13 mouse cellular contexts compared by ENCODE assay signal in the genomic region with DNA sequence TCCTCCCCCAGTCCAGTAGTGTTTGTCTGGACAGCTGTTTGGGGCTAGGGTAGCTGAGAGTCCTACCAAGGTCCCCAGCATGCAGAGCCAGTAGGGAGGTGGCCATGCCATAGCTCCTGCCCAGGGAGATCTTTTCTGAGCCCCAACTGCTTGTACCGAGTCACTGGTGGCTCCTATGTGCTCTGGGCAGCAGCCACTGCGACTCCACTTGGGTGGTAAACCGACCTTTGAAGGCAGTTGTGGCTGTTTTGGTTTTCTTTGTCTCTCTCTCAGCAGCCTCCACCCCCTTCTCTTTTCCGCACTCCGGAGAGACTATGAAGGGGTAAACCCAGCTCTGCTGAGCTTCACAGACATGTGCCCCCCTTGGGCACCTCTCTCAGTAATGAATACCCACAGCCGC. TPM values are rescaled to one million over a fixed set of nuclear protein-coding genes. Genes with fewer than 3 reads are reported as not detected.
A peak's percentile ranks its signal among the peaks of the same experiment; 100 is the strongest.
DNase-seq lines count a peak whose midpoint lies in the region; ATAC-seq lines count a peak whose summit lies in the region.
"Had no signal": no experiment of that assay in that cellular context is flagged by ENCODE, and none has a peak within 500 bp of the region (broad histone marks: within the 10 kb centered on the region; RNA-seq: fewer than 3 reads in every experiment).

A gene (minus strand): TSS at position 229 of the 400 bp plus-strand sequence.

- no peak within 1 kb of the TSS for H3K9ac ChIP-seq in hindbrain, embryonic 14.5 days
- H3K9ac ChIP-seq: midbrain, embryonic 12.5 days had no signal

- DNase-seq in hindbrain, embryonic 10.5 days (ENCODE audit: low spot score), result no peak
- no peak for DNase-seq in hindbrain, embryonic 14.5 days (ENCODE audit: low spot score)
- peak; percentile 57 to 60 for DNase-seq in CD8-positive naive resting alpha-beta T cell, adult 2 months (ENCODE audit: low read depth in 2 of 2, low spot score in 2 of 2)
- DNase-seq in induced T-regulatory cell, adult 2 months (ENCODE audit: low read depth), result peak; percentile 82
- DNase-seq in thymus, postnatal 0 days (ENCODE audit: low spot score), result peak; percentile 83
- DNase-seq in lung, postnatal 14 days, result no peak
- DNase-seq: cerebellum, adult 18-20 months; heart, postnatal 4 days; kidney, adult 2 months; right cerebral cortex, postnatal 14 days had no signal

- peaks cover 31% of the 10 kb centered on the region for H3K4me1 ChIP-seq in hindbrain, embryonic 10.5 days (replicated peaks)
- peaks cover 4% of the 10 kb centered on the region; the same call in 1 of the 2 replicates for H3K4me1 ChIP-seq in hindbrain, embryonic 14.5 days (replicated peaks; ENCODE audit: control insufficient read depth, insufficient read depth, low read length)

- peak within 1 kb of the TSS; percentile 41; the same call in 1 of the 2 replicates for H3K27ac ChIP-seq in hindbrain, embryonic 10.5 days
- H3K27ac ChIP-seq in hindbrain, embryonic 14.5 days, result no peak within 1 kb of the TSS
- H3K27ac ChIP-seq: layer of hippocampus, adult 2 months; midbrain, embryonic 12.5 days had no signal

- no peaks in the 10 kb centered on the region for H3K27me3 ChIP-seq in hindbrain, embryonic 10.5 days (ENCODE audit: insufficient read depth, poor library complexity, severe bottlenecking)
- no peaks in the 10 kb centered on the region for H3K27me3 ChIP-seq in hindbrain, embryonic 14.5 days (ENCODE audit: control insufficient read depth, insufficient read depth, low read length)
- H3K27me3 ChIP-seq: midbrain, embryonic 12.5 days had no signal

- H3K36me3 ChIP-seq in hindbrain, embryonic 10.5 days, result no peaks in the 10 kb centered on the region
- H3K36me3 ChIP-seq in hindbrain, embryonic 14.5 days (replicated peaks; ENCODE audit: control insufficient read depth, insufficient read depth), result no peaks in the 10 kb centered on the region
- H3K36me3 ChIP-seq: midbrain, embryonic 12.5 days had no signal

- no peak for ATAC-seq in hindbrain, embryonic 14.5 days (ENCODE audit: low FRiP score)
- ATAC-seq in cerebellum, adult (ENCODE audit: insufficient number of reproducible peaks, low FRiP score, low TSS enrichment), result no peak

- H3K4me2 ChIP-seq in hindbrain, embryonic 14.5 days (replicated peaks), result no peak within 1 kb of the TSS
- H3K4me2 ChIP-seq: midbrain, embryonic 12.5 days had no signal

- H3K4me3 ChIP-seq in hindbrain, embryonic 10.5 days, result no peak within 1 kb of the TSS
- no peak within 1 kb of the TSS for H3K4me3 ChIP-seq in hindbrain, embryonic 14.5 days (replicated peaks; ENCODE audit: low read length)
- H3K4me3 ChIP-seq: layer of hippocampus, adult 2 months; midbrain, embryonic 12.5 days had no signal

- WGBS in hindbrain, embryonic 10.5 days, result 32% methylated on average over 6 of the region's 6 CpGs
- WGBS in hindbrain, embryonic 14.5 days, result 11% methylated on average over 6 of the region's 6 CpGs

- no peaks in the 10 kb centered on the region for H3K9me3 ChIP-seq in hindbrain, embryonic 10.5 days
- H3K9me3 ChIP-seq in hindbrain, embryonic 14.5 days (ENCODE audit: control insufficient read depth, low read length), result no peaks in the 10 kb centered on the region
- H3K9me3 ChIP-seq: midbrain, embryonic 12.5 days had no signal

RNA-seq across cellular contexts. Expression of the gene that starts here (rescaled TPM):
- polyA plus RNA-seq in hindbrain, embryonic 10.5 days (2016; fragmentation: Nextera tagmentation; extraction: Ambion mirVana), result 1.2 TPM in 2 replicates
- polyA plus RNA-seq in hindbrain, embryonic 14.5 days (2014; fragmentation: Nextera tagmentation; extraction: Ambion mirVana), result 0.86 and 1.2 TPM in 2 replicates
- polyA plus RNA-seq in thymus, postnatal 0 days (2015; fragmentation: Nextera tagmentation; extraction: Ambion mirVana), result 175 and 252 TPM in 2 replicates

Comparison
In these comparisons a context has a peak if more than half of its experiments do, and no peak if none do; other contexts are left out.
1. RNA of the gene that starts here (polyA plus RNA-seq): 175 to 252 TPM in thymus, postnatal 0 days; 1.2 TPM in hindbrain, embryonic 10.5 days and 0.86 to 1.2 TPM in hindbrain, embryonic 14.5 days; every median in the first group is over 10 times any median in the second.
2. DNase-seq: peak in CD8-positive naive resting alpha-beta T cell, adult 2 months (2 of 2), induced T-regulatory cell, adult 2 months (single experiment) and thymus, postnatal 0 days (single experiment); none in hindbrain, embryonic 10.5 days (single experiment), hindbrain, embryonic 14.5 days (single experiment) and lung, postnatal 14 days (single experiment).